Mouse (Mus musculus): ENCODE data around the gene Tmem209. TPM values are rescaled to one million over a fixed set of nuclear protein-coding genes. Genes with fewer than 3 reads are reported as not detected.

Tmem209 gene
- total and polyA plus RNA-seq, 3 experiments, result 26.1 to 93.4 (median 35.9) TPM

- H3K9ac ChIP-seq (ENCODE audit: control insufficient read depth, low read depth, low read length, poor library complexity, severe bottlenecking), result no peak overlapping the region
- no peak overlapping the region for H3K27ac ChIP-seq (ENCODE audit: control insufficient read depth, low read depth, low read length)
- DNase-seq (ENCODE audit: low read depth, low spot score), result no peak
- H3K27me3 ChIP-seq (ENCODE audit: control insufficient read depth in 1 of 2, insufficient read depth in 2 of 2, low read length in 2 of 2), result peaks cover 4 to 11% of the 10 kb centered on the region in 2 experiments
- H3K4me1 ChIP-seq (ENCODE audit: control insufficient read depth in 1 of 2, insufficient read depth in 2 of 2, low read length in 2 of 2), result no peaks in the 10 kb centered on the region
- H3K79me2 ChIP-seq (ENCODE audit: control insufficient read depth, insufficient read depth, low read length, poor library complexity), result no peaks in the 10 kb centered on the region
- H3K36me3 ChIP-seq (ENCODE audit: control insufficient read depth in 1 of 2, insufficient read depth in 2 of 2, low read length in 2 of 2), result no peaks in the 10 kb centered on the region
- H3K9me3 ChIP-seq (replicated peaks; ENCODE audit: insufficient read depth, low read length), result no peaks in the 10 kb centered on the region
- H3K4me3 ChIP-seq (ENCODE audit: control insufficient read depth in 1 of 2, insufficient read depth in 1 of 2, low read depth in 2 of 2, low read length in 2 of 2), result no peak overlapping the region
- no peak for TF ChIP-seq UBTF (IDR thresholded peaks at IDR 0.05; ENCODE audit: borderline replicate concordance, insufficient read depth, low read depth, low read length)
- TF ChIP-seq CHD1 (IDR thresholded peaks at IDR 0.05; ENCODE audit: low read depth, low read length), result no peak
- no peak for TF ChIP-seq ZC3H11A (IDR thresholded peaks at IDR 0.05; ENCODE audit: low read depth, low read length)
- no peak for TF ChIP-seq MYB (IDR thresholded peaks at IDR 0.05; ENCODE audit: low read depth, low read length)
- no peak for TF ChIP-seq MYC (IDR thresholded peaks at IDR 0.05; ENCODE audit: low read depth, low read length)
- TF ChIP-seq MXI1 (IDR thresholded peaks at IDR 0.05; ENCODE audit: low read depth, low read length), result no peak
- TF ChIP-seq GABPA (IDR thresholded peaks at IDR 0.05; ENCODE audit: low read depth, low read length), result no peak
- TF ChIP-seq BHLHE40 (IDR thresholded peaks at IDR 0.05; ENCODE audit: borderline replicate concordance, low read depth, low read length), result no peak
- no peak for TF ChIP-seq POLR2A (IDR thresholded peaks at IDR 0.05; ENCODE audit: control insufficient read depth in 1 of 2, insufficient read depth in 1 of 2, low read depth in 1 of 2, low read length in 2 of 2, poor library complexity in 1 of 2)
- no peak for TF ChIP-seq MAX (IDR thresholded peaks at IDR 0.05; ENCODE audit: low read length)
- no peak for TF ChIP-seq USF1 (IDR thresholded peaks at IDR 0.05; ENCODE audit: low read depth, low read length)
- no peak for TF ChIP-seq ZNF384 (IDR thresholded peaks at IDR 0.05; ENCODE audit: low read depth, low read length)
- no peak for TF ChIP-seq CTCF (IDR thresholded peaks at IDR 0.05 in 2 of 3, conservative IDR thresholded peaks at IDR 0.05 in 1 of 3; ENCODE audit: control insufficient read depth in 1 of 3, insufficient read depth in 1 of 3, low read depth in 2 of 3, low read length in 3 of 3, poor library complexity in 1 of 3, severe bottlenecking in 1 of 3)
- no peak for TF ChIP-seq KAT2A (conservative IDR thresholded peaks at IDR 0.05; ENCODE audit: low read depth, low read length)
- TF ChIP-seq E2F4 (IDR thresholded peaks at IDR 0.05; ENCODE audit: borderline replicate concordance, low read depth, low read length), result no peak
These were observed 41.1 kb upstream of the Tmem209 start for GRCm38 (mm10) chr6:30550496-30551192.

GRCm38 (mm10) chr6:30549231-30549761, 39.7 kb upstream of the Tmem209 start:
- H3K4me1 ChIP-seq (ENCODE audit: control insufficient read depth in 1 of 2, insufficient read depth in 2 of 2, low read length in 2 of 2), result no peaks in the 10 kb centered on the region
- H3K36me3 ChIP-seq (ENCODE audit: control insufficient read depth in 1 of 2, insufficient read depth in 2 of 2, low read length in 2 of 2), result no peaks in the 10 kb centered on the region
- H3K79me2 ChIP-seq (ENCODE audit: control insufficient read depth, insufficient read depth, low read length, poor library complexity), result no peaks in the 10 kb centered on the region
- H3K27me3 ChIP-seq (ENCODE audit: control insufficient read depth in 1 of 2, insufficient read depth in 2 of 2, low read length in 2 of 2), result peaks cover 4 to 11% of the 10 kb centered on the region in 2 experiments
- H3K9me3 ChIP-seq (replicated peaks; ENCODE audit: insufficient read depth, low read length), result no peaks in the 10 kb centered on the region
- H3K4me3 ChIP-seq (ENCODE audit: control insufficient read depth in 1 of 2, insufficient read depth in 1 of 2, low read depth in 2 of 2, low read length in 2 of 2), result no peak overlapping the region
- no peak overlapping the region for H3K27ac ChIP-seq (ENCODE audit: control insufficient read depth, low read depth, low read length)
- TF ChIP-seq NRF1 (IDR thresholded peaks at IDR 0.05; ENCODE audit: insufficient read depth, low read depth, low read length, poor library complexity, severe bottlenecking) (no peak), ZMIZ1 (IDR thresholded peaks at IDR 0.05; ENCODE audit: low read depth, low read length) (no peak), USF2 (IDR thresholded peaks at IDR 0.05; ENCODE audit: borderline replicate concordance in 1 of 2, insufficient read depth in 1 of 2, low read depth in 1 of 2, low read length in 2 of 2) (no peak), NELFE (IDR thresholded peaks at IDR 0.05; ENCODE audit: low read depth, low read length) (no peak), ZC3H11A (IDR thresholded peaks at IDR 0.05; ENCODE audit: low read depth, low read length) (no peak), EP300 (IDR thresholded peaks at IDR 0.05; ENCODE audit: low read depth in 1 of 2, low read length in 2 of 2) (no peak), TAL1 (IDR thresholded peaks at IDR 0.05; ENCODE audit: low read length) (no peak), ELF1 (IDR thresholded peaks at IDR 0.05; ENCODE audit: low read depth, low read length) (no peak), MEF2A (IDR thresholded peaks at IDR 0.05; ENCODE audit: extremely low read depth, insufficient replicate concordance, low read depth, low read length, poor library complexity, severe bottlenecking) (no peak), JUND (IDR thresholded peaks at IDR 0.05; ENCODE audit: low read depth, low read length) (no peak), CHD2 (IDR thresholded peaks at IDR 0.05; ENCODE audit: low read length) (no peak), KAT2A (conservative IDR thresholded peaks at IDR 0.05; ENCODE audit: low read depth, low read length) (no peak), MYC (IDR thresholded peaks at IDR 0.05; ENCODE audit: low read depth, low read length) (no peak)
- no peak overlapping the region for H3K9ac ChIP-seq (ENCODE audit: control insufficient read depth, low read depth, low read length, poor library complexity, severe bottlenecking)
- DNase-seq (ENCODE audit: low read depth, low spot score), result no peak
